Mouse (Mus musculus): ENCODE results near the gene Cdk1. TPM values are rescaled to one million over a fixed set of nuclear protein-coding genes. Genes with fewer than 3 reads are reported as not detected.

Gene Cdk1
- polyA plus RNA-seq, 1 experiment = 147 TPM

DNA sequence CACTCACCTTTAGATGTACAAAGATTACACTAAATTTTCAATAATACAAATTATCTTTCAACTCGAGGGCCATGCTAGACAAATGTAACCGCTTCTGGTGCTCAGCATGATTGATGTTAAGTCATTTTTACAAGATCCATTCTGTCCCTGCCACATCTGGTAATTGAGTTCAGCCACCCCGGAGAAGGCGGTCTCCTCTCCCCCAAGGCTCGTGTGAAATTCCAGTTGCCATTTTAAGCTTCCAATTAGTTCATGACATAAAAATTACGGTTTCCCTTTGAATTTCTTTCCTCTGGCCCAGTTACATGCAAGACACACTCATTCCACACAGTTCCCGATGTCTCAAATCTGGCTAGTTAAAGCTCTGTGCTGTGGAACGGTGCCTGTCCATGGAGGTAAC is 38.8 kb downstream of the Cdk1 start:
- 82% methylated on average over 8 of the region's 8 CpGs for WGBS
- no peak overlapping the region for H3K4me3 ChIP-seq (replicated peaks; ENCODE audit: control insufficient read depth, low read depth, low read length)
- no peak overlapping the region for H3K27ac ChIP-seq (ENCODE audit: control insufficient read depth, insufficient read depth, low read depth, low read length, poor library complexity)
- no peaks in the 10 kb centered on the region for H3K4me1 ChIP-seq (ENCODE audit: control insufficient read depth, insufficient read depth, low read length)
- TF ChIP-seq POLR2A (IDR thresholded peaks at IDR 0.05; ENCODE audit: borderline replicate concordance, control insufficient read depth, low read depth, low read length) (no peak), CTCF (IDR thresholded peaks at IDR 0.05; ENCODE audit: control insufficient read depth, insufficient read depth, low read length) (no peak)

GRCm38 (mm10) chr10:69311867-69312266 is 40.9 kb downstream of the Cdk1 start:
- H3K27ac ChIP-seq (ENCODE audit: control insufficient read depth, insufficient read depth, low read depth, low read length, poor library complexity) = no peak overlapping the region
- TF ChIP-seq POLR2A (IDR thresholded peaks at IDR 0.05; ENCODE audit: borderline replicate concordance, control insufficient read depth, low read depth, low read length) (no peak), CTCF (IDR thresholded peaks at IDR 0.05; ENCODE audit: control insufficient read depth, insufficient read depth, low read length) (no peak)
- WGBS = 55% methylated on average over 16 of the region's 16 CpGs
- no peaks in the 10 kb centered on the region for H3K4me1 ChIP-seq (ENCODE audit: control insufficient read depth, insufficient read depth, low read length)
- no peak overlapping the region for H3K4me3 ChIP-seq (replicated peaks; ENCODE audit: control insufficient read depth, low read depth, low read length)

DNA sequence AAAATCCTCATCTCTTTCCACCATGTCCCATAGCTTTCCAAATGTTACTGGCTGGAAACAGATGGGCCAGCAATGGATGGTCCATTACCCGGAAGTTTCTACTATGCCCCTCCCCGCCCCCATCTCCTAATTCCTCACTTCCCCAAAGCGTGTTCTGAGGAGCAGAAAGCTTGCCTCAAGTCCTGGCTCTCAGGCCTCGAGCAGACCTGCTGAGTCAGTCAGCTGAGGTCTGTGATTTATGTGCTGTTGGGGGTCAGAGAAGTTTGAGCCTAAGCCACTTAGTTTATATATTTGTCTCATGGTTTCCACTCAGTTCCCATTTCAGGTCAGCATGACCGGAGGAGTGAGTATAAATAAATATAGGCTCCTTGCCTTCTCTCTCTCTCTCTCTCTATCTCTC is 43.6 kb downstream of the Cdk1 start:
- TF ChIP-seq CTCF (IDR thresholded peaks at IDR 0.05; ENCODE audit: control insufficient read depth, insufficient read depth, low read length) (no peak), POLR2A (IDR thresholded peaks at IDR 0.05; ENCODE audit: borderline replicate concordance, control insufficient read depth, low read depth, low read length) (no peak)
- Histone ChIP-seq H3K4me3 (replicated peaks; ENCODE audit: control insufficient read depth, low read depth, low read length) (no peak overlapping the region), H3K27ac (ENCODE audit: control insufficient read depth, insufficient read depth, low read depth, low read length, poor library complexity) (no peak overlapping the region), H3K4me1 (ENCODE audit: control insufficient read depth, insufficient read depth, low read length) (no peaks in the 10 kb centered on the region)
- 1% methylated on average over 5 of the region's 5 CpGs for WGBS

GRCm38 (mm10) chr10:69307067-69307466 is 45.7 kb downstream of the Cdk1 start:
- H3K4me1 ChIP-seq (ENCODE audit: control insufficient read depth, insufficient read depth, low read length) = no peaks in the 10 kb centered on the region
- no peak overlapping the region for H3K4me3 ChIP-seq (replicated peaks; ENCODE audit: control insufficient read depth, low read depth, low read length)
- no peak overlapping the region for H3K27ac ChIP-seq (ENCODE audit: control insufficient read depth, insufficient read depth, low read depth, low read length, poor library complexity)
- TF ChIP-seq POLR2A (IDR thresholded peaks at IDR 0.05; ENCODE audit: borderline replicate concordance, control insufficient read depth, low read depth, low read length) (no peak), CTCF (IDR thresholded peaks at IDR 0.05; ENCODE audit: control insufficient read depth, insufficient read depth, low read length) (peak; percentile 78)
- 44% methylated on average over 5 of the region's 5 CpGs for WGBS

GRCm38 (mm10) chr10:69306205-69306604 is 46.5 kb downstream of the Cdk1 start:
- Histone ChIP-seq H3K4me3 (replicated peaks; ENCODE audit: control insufficient read depth, low read depth, low read length) (no peak overlapping the region), H3K27ac (ENCODE audit: control insufficient read depth, insufficient read depth, low read depth, low read length, poor library complexity) (no peak overlapping the region), H3K4me1 (ENCODE audit: control insufficient read depth, insufficient read depth, low read length) (no peaks in the 10 kb centered on the region)
- no peak for TF ChIP-seq POLR2A (IDR thresholded peaks at IDR 0.05; ENCODE audit: borderline replicate concordance, control insufficient read depth, low read depth, low read length)
- TF ChIP-seq CTCF (IDR thresholded peaks at IDR 0.05; ENCODE audit: control insufficient read depth, insufficient read depth, low read length) = peak; percentile 78
- whole genome bisulfite sequencing = 33% methylated on average over 14 of the region's 14 CpGs

GRCm38 (mm10) chr10:69305600-69305999 is 47.1 kb downstream of the Cdk1 start:
- H3K27ac ChIP-seq (ENCODE audit: control insufficient read depth, insufficient read depth, low read depth, low read length, poor library complexity) = no peak overlapping the region
- WGBS = 86% methylated on average over 7 of the region's 7 CpGs
- no peak for TF ChIP-seq CTCF (IDR thresholded peaks at IDR 0.05; ENCODE audit: control insufficient read depth, insufficient read depth, low read length)
- no peak overlapping the region for H3K4me3 ChIP-seq (replicated peaks; ENCODE audit: control insufficient read depth, low read depth, low read length)
- no peaks in the 10 kb centered on the region for H3K4me1 ChIP-seq (ENCODE audit: control insufficient read depth, insufficient read depth, low read length)

DNA sequence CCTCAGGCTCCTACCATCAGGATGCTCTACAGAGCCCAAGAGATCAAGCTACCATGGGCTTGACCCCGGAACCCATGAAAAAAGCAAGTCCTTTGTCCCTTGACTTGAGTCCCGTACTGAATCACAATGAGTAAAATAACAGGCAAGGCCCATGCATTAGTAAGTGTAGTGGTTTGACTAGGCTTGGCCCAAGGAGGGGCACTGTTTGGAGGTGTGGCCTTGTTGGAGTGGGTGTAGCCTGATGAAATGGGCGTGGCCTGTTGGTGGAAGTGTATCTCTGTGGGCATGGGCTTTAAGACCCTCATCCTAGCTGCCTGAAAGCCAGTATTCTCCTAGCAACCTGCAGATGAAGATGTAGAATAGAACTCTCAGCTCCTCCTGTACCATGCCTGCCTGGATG is 47.9 kb downstream of the Cdk1 start:
- TF ChIP-seq POLR2A (IDR thresholded peaks at IDR 0.05; ENCODE audit: borderline replicate concordance, control insufficient read depth, low read depth, low read length) (no peak), CTCF (IDR thresholded peaks at IDR 0.05; ENCODE audit: control insufficient read depth, insufficient read depth, low read length) (no peak)
- H3K4me3 ChIP-seq (replicated peaks; ENCODE audit: control insufficient read depth, low read depth, low read length) = no peak overlapping the region
- no peaks in the 10 kb centered on the region for H3K4me1 ChIP-seq (ENCODE audit: control insufficient read depth, insufficient read depth, low read length)
- H3K27ac ChIP-seq (ENCODE audit: control insufficient read depth, insufficient read depth, low read depth, low read length, poor library complexity) = no peak overlapping the region
- 77% methylated on average over 3 of the region's 3 CpGs for WGBS

DNA sequence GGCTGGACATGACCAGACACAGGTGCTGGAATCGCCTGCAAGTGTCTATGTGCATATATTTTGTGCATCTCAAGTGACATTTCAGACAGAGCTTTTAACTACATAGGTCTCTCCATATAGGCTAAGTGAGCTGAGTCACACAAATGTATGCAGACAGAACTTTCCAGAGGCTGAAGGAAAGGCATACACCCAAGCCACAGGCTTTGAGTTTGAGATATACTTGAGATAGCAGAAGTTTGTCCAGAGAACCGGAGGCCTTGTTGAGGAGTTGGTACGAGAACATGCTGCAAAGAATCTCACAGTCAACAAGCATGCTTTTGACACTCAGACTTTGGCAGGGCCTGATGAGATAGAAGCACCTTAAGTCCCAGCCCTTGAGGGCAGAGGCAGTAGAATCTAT is 50.1 kb downstream of the Cdk1 start:
- Histone ChIP-seq H3K27ac (ENCODE audit: control insufficient read depth, insufficient read depth, low read depth, low read length, poor library complexity) (no peak overlapping the region), H3K4me1 (ENCODE audit: control insufficient read depth, insufficient read depth, low read length) (no peaks in the 10 kb centered on the region), H3K4me3 (replicated peaks; ENCODE audit: control insufficient read depth, low read depth, low read length) (no peak overlapping the region)
- TF ChIP-seq POLR2A (IDR thresholded peaks at IDR 0.05; ENCODE audit: borderline replicate concordance, control insufficient read depth, low read depth, low read length) = no peak
- no peak for TF ChIP-seq CTCF (IDR thresholded peaks at IDR 0.05; ENCODE audit: control insufficient read depth, insufficient read depth, low read length)
- WGBS = 75% methylated on average over 3 of the region's 3 CpGs

DNA sequence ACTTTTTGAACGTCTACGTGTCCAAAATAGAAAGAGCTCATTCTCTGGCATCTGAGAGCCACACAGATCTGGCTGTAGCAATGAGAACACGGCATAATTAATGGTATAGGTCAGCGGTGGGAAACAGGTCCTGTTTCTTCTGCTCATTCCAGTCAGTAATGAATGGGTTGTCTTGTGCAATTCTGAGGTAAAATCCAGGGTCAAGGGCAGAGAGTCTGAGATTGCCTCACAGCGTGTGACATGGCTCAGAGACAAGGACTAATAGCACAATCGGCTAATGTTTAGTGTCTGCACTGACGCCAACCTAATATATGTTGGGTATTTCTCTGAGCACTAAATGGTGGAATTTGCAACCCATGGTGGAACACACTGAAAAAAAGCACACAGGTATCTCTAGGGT is 52.8 kb downstream of the Cdk1 start:
- TF ChIP-seq POLR2A (IDR thresholded peaks at IDR 0.05; ENCODE audit: borderline replicate concordance, control insufficient read depth, low read depth, low read length) = no peak
- TF ChIP-seq CTCF (IDR thresholded peaks at IDR 0.05; ENCODE audit: control insufficient read depth, insufficient read depth, low read length) = no peak
- Histone ChIP-seq H3K27ac (ENCODE audit: control insufficient read depth, insufficient read depth, low read depth, low read length, poor library complexity) (no peak overlapping the region), H3K4me3 (replicated peaks; ENCODE audit: control insufficient read depth, low read depth, low read length) (no peak overlapping the region), H3K4me1 (ENCODE audit: control insufficient read depth, insufficient read depth, low read length) (no peaks in the 10 kb centered on the region)
- 67% methylated on average over 7 of the region's 7 CpGs for whole genome bisulfite sequencing
